Mouse (Mus musculus): ENCODE data around the gene Meox1.

Gene Meox1

GRCm38 (mm10) chr11:101849286-101849685 lies 44.9 kb downstream of the Meox1 start:
- DNase-seq, result no peak

- no peak for DNase-seq
Observed at GRCm38 (mm10) chr11:101847509-101847908, 46.7 kb downstream of the Meox1 start.

- DNase-seq, result no peak
Observed at GRCm38 (mm10) chr11:101842773-101843163, 51.4 kb downstream of the Meox1 start.

- no peak for DNase-seq
Observed at GRCm38 (mm10) chr11:101841998-101842772, 52.0 kb downstream of the Meox1 start.

- DNase-seq, result no peak
Observed at GRCm38 (mm10) chr11:101840405-101840804, 53.8 kb downstream of the Meox1 start.

GRCm38 (mm10) chr11:101839426-101839825 lies 54.7 kb downstream of the Meox1 start:
- DNase-seq, result no peak

GRCm38 (mm10) chr11:101832001-101832400 lies 62.2 kb downstream of the Meox1 start:
- DNase-seq, result no peak

- DNase-seq, result no peak
Observed at GRCm38 (mm10) chr11:101830616-101831015, 63.6 kb downstream of the Meox1 start.

- no peak for DNase-seq
Observed at GRCm38 (mm10) chr11:101830112-101830511, 64.1 kb downstream of the Meox1 start.

- DNase-seq, result no peak
Observed at GRCm38 (mm10) chr11:101828718-101829117, 65.5 kb downstream of the Meox1 start.

Data from thymus, postnatal 4 days (tissue).